Comparison of ENCODE assay signal across 24 mouse cellular contexts in genomic region chr5:141693716-141694115, GRCm38 (mm10).
DNase-seq lines count a peak whose midpoint lies in the region; ATAC-seq lines count a peak whose summit lies in the region.
"Had no signal": no experiment of that assay in that cellular context is flagged by ENCODE, and none has a peak within 500 bp of the region (broad histone marks: within the 10 kb centered on the region; RNA-seq: fewer than 3 reads in every experiment).

No protein-coding gene starts in this region.

- no peak overlapping the region for H3K4me2 ChIP-seq in forebrain, embryonic 11.5 days (ENCODE audit: low read depth, low read length, severe bottlenecking)
- H3K4me2 ChIP-seq in forebrain, embryonic 12.5 days, result no peak overlapping the region
- peak overlapping the region; percentile 56 for H3K4me2 ChIP-seq in heart, embryonic 13.5 days
- H3K4me2 ChIP-seq in midbrain, embryonic 11.5 days, result no peak overlapping the region
- no peak overlapping the region for H3K4me2 ChIP-seq in midbrain, embryonic 13.5 days (replicated peaks)
- H3K4me2 ChIP-seq in limb, embryonic 15.5 days, result no peak overlapping the region
- H3K4me2 ChIP-seq: embryonic facial prominence, embryonic 12.5 days; intestine, embryonic 15.5 days; neural tube, embryonic 13.5 days; stomach, embryonic 15.5 days had no signal

- no peak overlapping the region for H3K27ac ChIP-seq in forebrain, embryonic 11.5 days (ENCODE audit: low read depth, low read length)
- H3K27ac ChIP-seq in forebrain, embryonic 12.5 days, result no peak overlapping the region
- peak overlapping the region; percentile 51 for H3K27ac ChIP-seq in heart, embryonic 13.5 days (replicated peaks)
- no peak overlapping the region for H3K27ac ChIP-seq in midbrain, embryonic 11.5 days (ENCODE audit: low read depth, low read length)
- no peak overlapping the region for H3K27ac ChIP-seq in midbrain, embryonic 13.5 days
- 0 out of 2 replicates have a peak overlapping the region, but pooled peaks have one; percentile 22 for H3K27ac ChIP-seq in limb, embryonic 15.5 days
- H3K27ac ChIP-seq: embryonic facial prominence, embryonic 12.5 days; intestine, embryonic 15.5 days; left cerebral cortex, adult 2 months; neural tube, embryonic 13.5 days; stomach, embryonic 15.5 days had no signal

- ATAC-seq in forebrain, embryonic 11.5 days (replicated peaks; ENCODE audit: low FRiP score), result peak; percentile 66
- ATAC-seq in forebrain, embryonic 12.5 days (ENCODE audit: low FRiP score), result no peak; the same call in 1 of the 2 replicates
- no peak for ATAC-seq in heart, embryonic 13.5 days (ENCODE audit: extremely low read depth, insufficient number of reproducible peaks, low FRiP score, low TSS enrichment)
- no peak for ATAC-seq in midbrain, embryonic 11.5 days (ENCODE audit: low FRiP score)
- no peak for ATAC-seq in midbrain, embryonic 13.5 days
- no peak for ATAC-seq in limb, embryonic 15.5 days (ENCODE audit: insufficient number of reproducible peaks, low FRiP score, low TSS enrichment, low read depth)
- ATAC-seq: hindbrain, embryonic 16.5 days; intestine, embryonic 15.5 days; midbrain, embryonic 16.5 days had no signal

- H3K9me3 ChIP-seq in forebrain, embryonic 11.5 days (ENCODE audit: control insufficient read depth, low read length), result no peaks in the 10 kb centered on the region
- H3K9me3 ChIP-seq in forebrain, embryonic 12.5 days, result no peaks in the 10 kb centered on the region
- H3K9me3 ChIP-seq in heart, embryonic 13.5 days, result no peaks in the 10 kb centered on the region
- no peaks in the 10 kb centered on the region for H3K9me3 ChIP-seq in midbrain, embryonic 11.5 days (ENCODE audit: control insufficient read depth, low read length)
- no peaks in the 10 kb centered on the region for H3K9me3 ChIP-seq in midbrain, embryonic 13.5 days
- no peaks in the 10 kb centered on the region for H3K9me3 ChIP-seq in limb, embryonic 15.5 days
- H3K9me3 ChIP-seq: embryonic facial prominence, embryonic 12.5 days; intestine, embryonic 15.5 days; neural tube, embryonic 13.5 days; stomach, embryonic 15.5 days had no signal

- 12% methylated on average over 6 of the region's 6 CpGs for WGBS in forebrain, embryonic 11.5 days
- 7% methylated on average over 6 of the region's 6 CpGs for WGBS in forebrain, embryonic 12.5 days
- 57% methylated on average over 6 of the region's 6 CpGs for WGBS in heart, embryonic 13.5 days
- WGBS in midbrain, embryonic 11.5 days, result 51% methylated on average over 6 of the region's 6 CpGs
- 41% methylated on average over 6 of the region's 6 CpGs for WGBS in midbrain, embryonic 13.5 days
- 22% methylated on average over 6 of the region's 6 CpGs for WGBS in limb, embryonic 15.5 days

- no peaks in the 10 kb centered on the region for H3K36me3 ChIP-seq in forebrain, embryonic 11.5 days (ENCODE audit: control insufficient read depth, insufficient read depth, low read length)
- H3K36me3 ChIP-seq in forebrain, embryonic 12.5 days (replicated peaks), result no peaks in the 10 kb centered on the region
- H3K36me3 ChIP-seq in heart, embryonic 13.5 days, result no peaks in the 10 kb centered on the region
- H3K36me3 ChIP-seq in midbrain, embryonic 11.5 days (ENCODE audit: control insufficient read depth, insufficient read depth, low read length), result no peaks in the 10 kb centered on the region
- no peaks in the 10 kb centered on the region for H3K36me3 ChIP-seq in midbrain, embryonic 13.5 days
- no peaks in the 10 kb centered on the region for H3K36me3 ChIP-seq in limb, embryonic 15.5 days
- H3K36me3 ChIP-seq: embryonic facial prominence, embryonic 12.5 days; intestine, embryonic 15.5 days; neural tube, embryonic 13.5 days; stomach, embryonic 15.5 days had no signal

- DNase-seq in forebrain, embryonic 11.5 days (ENCODE audit: low spot score), result peak; percentile 55
- no peak for DNase-seq in heart, adult 11 months
- peak; percentile 57 for DNase-seq in midbrain, embryonic 11.5 days (ENCODE audit: low spot score, missing footprints)
- DNase-seq in adrenal gland, adult 18-20 months (ENCODE audit: low spot score in 2 of 2), result no peak
- DNase-seq: adrenal gland, postnatal 36 days; cerebellum, adult 11 months; cerebellum, adult 9-11 months; gastrocnemius, postnatal 14 days; kidney, adult 8-10 months; kidney, postnatal 10 days; lung, postnatal 4 days; thymus, postnatal 25 days had no signal

- H3K4me3 ChIP-seq in forebrain, embryonic 11.5 days (ENCODE audit: low read depth, low read length), result no peak overlapping the region
- no peak overlapping the region for H3K4me3 ChIP-seq in forebrain, embryonic 12.5 days (replicated peaks)
- H3K4me3 ChIP-seq in heart, embryonic 13.5 days, result peak overlapping the region; percentile 16
- no peak overlapping the region for H3K4me3 ChIP-seq in midbrain, embryonic 11.5 days (ENCODE audit: low read depth, low read length)
- H3K4me3 ChIP-seq in midbrain, embryonic 13.5 days (replicated peaks), result no peak overlapping the region
- no peak overlapping the region for H3K4me3 ChIP-seq in limb, embryonic 15.5 days
- H3K4me3 ChIP-seq: embryonic facial prominence, embryonic 12.5 days; intestine, embryonic 15.5 days; left cerebral cortex, adult 2 months; myocyte; neural tube, embryonic 13.5 days; stomach, embryonic 15.5 days had no signal

- H3K4me1 ChIP-seq in forebrain, embryonic 11.5 days (replicated peaks; ENCODE audit: control insufficient read depth, insufficient read depth, low read length), result peaks cover 8% of the 10 kb centered on the region; the same call in 1 of the 2 replicates
- peaks cover 21% of the 10 kb centered on the region; the same call in 1 of the 2 replicates for H3K4me1 ChIP-seq in forebrain, embryonic 12.5 days
- H3K4me1 ChIP-seq in heart, embryonic 13.5 days, result peaks cover 46% of the 10 kb centered on the region
- no peaks in the 10 kb centered on the region; the same call in 1 of the 2 replicates for H3K4me1 ChIP-seq in midbrain, embryonic 11.5 days (ENCODE audit: control insufficient read depth, insufficient read depth, low read length)
- H3K4me1 ChIP-seq in midbrain, embryonic 13.5 days (replicated peaks), result peaks cover 23% of the 10 kb centered on the region
- H3K4me1 ChIP-seq in limb, embryonic 15.5 days, result peaks cover 30% of the 10 kb centered on the region
- H3K4me1 ChIP-seq: stomach, embryonic 15.5 days had no signal

- no peak overlapping the region for H3K9ac ChIP-seq in forebrain, embryonic 11.5 days (ENCODE audit: low read length)
- H3K9ac ChIP-seq in forebrain, embryonic 12.5 days, result no peak overlapping the region
- H3K9ac ChIP-seq in heart, embryonic 13.5 days, result no peak overlapping the region
- H3K9ac ChIP-seq in midbrain, embryonic 11.5 days (ENCODE audit: low read length), result no peak overlapping the region
- no peak overlapping the region for H3K9ac ChIP-seq in midbrain, embryonic 13.5 days (replicated peaks)
- no peak overlapping the region for H3K9ac ChIP-seq in limb, embryonic 15.5 days
- H3K9ac ChIP-seq: embryonic facial prominence, embryonic 12.5 days; intestine, embryonic 15.5 days; neural tube, embryonic 13.5 days; stomach, embryonic 15.5 days had no signal

- H3K27me3 ChIP-seq in forebrain, embryonic 11.5 days (ENCODE audit: control insufficient read depth, insufficient read depth, low read length), result no peaks in the 10 kb centered on the region
- H3K27me3 ChIP-seq in forebrain, embryonic 12.5 days, result no peaks in the 10 kb centered on the region
- H3K27me3 ChIP-seq in heart, embryonic 13.5 days (replicated peaks), result no peaks in the 10 kb centered on the region
- H3K27me3 ChIP-seq in midbrain, embryonic 11.5 days (ENCODE audit: control insufficient read depth, insufficient read depth, low read length), result no peaks in the 10 kb centered on the region
- H3K27me3 ChIP-seq in midbrain, embryonic 13.5 days, result no peaks in the 10 kb centered on the region
- no peaks in the 10 kb centered on the region for H3K27me3 ChIP-seq in limb, embryonic 15.5 days
- H3K27me3 ChIP-seq: embryonic facial prominence, embryonic 12.5 days; intestine, embryonic 15.5 days; neural tube, embryonic 13.5 days; stomach, embryonic 15.5 days had no signal

Comparison
In these comparisons a context has a peak if more than half of its experiments do, and no peak if none do; other contexts are left out.
1. DNase-seq: peak in forebrain, embryonic 11.5 days (single experiment) and midbrain, embryonic 11.5 days (single experiment); none in heart, adult 11 months (single experiment) and adrenal gland, adult 18-20 months (0 of 2).
2. H3K27ac ChIP-seq: peak in heart, embryonic 13.5 days (single experiment) and limb, embryonic 15.5 days (single experiment); none in forebrain, embryonic 11.5 days (single experiment), forebrain, embryonic 12.5 days (single experiment), midbrain, embryonic 11.5 days (single experiment) and midbrain, embryonic 13.5 days (single experiment).